Mouse (Mus musculus) left cerebral cortex, postnatal 14 days (tissue): Measurements from ENCODE around the gene Fcna. TPM values are rescaled to one million over a fixed set of nuclear protein-coding genes. Genes with fewer than 3 reads are reported as not detected.

Experiments used
- DNase-seq, 2 experiments: peaks; one replicate each; pipeline ENCODE4 v3.0.0; 2021 to 2022; ENCODE audit warnings: low spot score in 2 of 2, mixed read lengths in 1 of 2
- intact Hi-C: fragments of 180-260 bp; cut with DNase I; formaldehyde crosslinking; loops from one replicate; pipeline ENCODE4 v1.15.1; 2025
- long read RNA-seq, 2 experiments: library from polyadenylated mRNA; stranded (forward); transcript quantifications; one replicate each; pipeline ENCODE4 v2.0.0; 2021
- total RNA-seq, 2 experiments: library from RNA; stranded (reverse); gene quantifications; 2 replicates each; pipeline ENCODE4 v1.2.3; 2021

Fcna gene
- 1 to 10 TPM in 1 of 2 experiments, under 1 TPM in 1; 0.72 to 1.1 TPM for total RNA-seq
- long read RNA-seq, experiment 1, partial matches to known transcripts, result 0 of 2 reads
- long read RNA-seq, experiment 1, other reads (novel, unspliced or antisense), result 1 of 2 reads
- long read RNA-seq, experiment 2, result 0 reads

GRCm38 (mm10) chr2:25627811-25628210 lies at the start of gene Fcna:
TSS of gene Fcna (minus strand) at chr2:25628030.
- intact Hi-C loops, result no loop called here
- no peak for DNase-seq

DNA sequence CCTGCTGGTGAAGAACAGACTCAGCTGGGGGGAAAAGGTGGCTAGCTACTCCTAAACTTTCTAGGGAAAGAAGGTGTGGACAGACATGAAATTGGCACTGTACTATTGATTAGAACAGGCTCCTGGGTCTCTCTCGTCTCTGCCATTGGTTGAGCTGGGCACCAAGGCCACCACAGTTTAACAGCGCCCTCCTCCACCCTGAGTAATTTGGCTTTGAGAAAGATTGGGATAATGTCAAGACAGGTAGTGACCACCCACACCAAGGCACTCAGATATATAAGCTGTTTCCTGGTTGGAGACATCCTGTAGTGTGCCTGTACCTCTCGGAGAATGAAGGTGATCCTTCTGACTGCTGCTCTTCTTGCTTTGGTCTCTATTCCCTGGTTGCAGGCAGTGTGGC lies 48.7 kb upstream of the Fcna start, which contains the start of gene Lcn6:
TSS of gene Lcn6 (plus strand) at position 301 of the 400 bp plus-strand sequence.
- intact Hi-C loops, result no loop called here
- DNase-seq, result no peak

DNA sequence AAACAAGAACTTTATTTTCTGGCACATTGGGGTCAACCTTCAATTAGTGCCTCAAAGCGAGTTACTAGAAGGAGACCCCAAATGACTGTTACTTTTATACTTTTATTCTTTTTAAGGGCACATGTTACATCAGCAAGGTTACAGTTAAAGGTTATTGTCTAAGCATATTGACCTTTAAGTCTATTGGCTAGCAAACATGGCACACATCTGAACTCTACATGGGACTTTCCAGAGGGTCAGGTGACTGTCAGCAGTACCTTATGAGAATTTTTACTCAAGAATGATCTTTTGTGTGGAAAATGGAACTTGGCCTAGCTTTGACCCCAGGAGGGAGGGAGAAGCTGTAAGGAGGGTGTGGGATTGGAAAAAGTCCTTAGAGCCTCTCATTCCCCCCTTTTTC lies 38.7 kb upstream of the Fcna start:
- no peak for DNase-seq
- intact Hi-C loops, result no loop called here

DNA sequence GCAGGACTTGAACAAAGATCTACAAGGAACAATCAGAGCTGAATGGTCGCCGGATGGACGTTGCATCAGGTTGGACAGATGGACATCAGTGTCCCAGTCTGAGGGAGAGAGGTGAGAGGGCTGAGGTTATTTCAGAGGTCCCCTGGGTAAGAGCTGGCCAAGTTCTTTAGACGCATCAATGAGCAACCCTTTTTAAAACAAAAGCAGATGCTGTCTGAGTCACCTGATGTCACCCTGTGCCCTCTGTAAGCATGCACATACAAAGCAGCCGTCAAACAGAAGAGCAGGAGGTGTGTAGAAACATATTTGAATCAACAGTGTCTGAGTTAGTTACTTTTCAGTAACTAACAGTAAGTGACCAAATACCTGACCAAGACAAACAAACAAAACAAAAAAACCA lies 36.3 kb upstream of the Fcna start:
- intact Hi-C loops, result no loop called here
- DNase-seq, result no peak

GRCm38 (mm10) chr2:25663511-25663910 lies 35.7 kb upstream of the Fcna start:
- DNase-seq, result peak; percentile 52 to 62
- intact Hi-C loops, result no loop called here

- no peak for DNase-seq
Measured at GRCm38 (mm10) chr2:25661245-25661970, 33.6 kb upstream of the Fcna start.

DNA sequence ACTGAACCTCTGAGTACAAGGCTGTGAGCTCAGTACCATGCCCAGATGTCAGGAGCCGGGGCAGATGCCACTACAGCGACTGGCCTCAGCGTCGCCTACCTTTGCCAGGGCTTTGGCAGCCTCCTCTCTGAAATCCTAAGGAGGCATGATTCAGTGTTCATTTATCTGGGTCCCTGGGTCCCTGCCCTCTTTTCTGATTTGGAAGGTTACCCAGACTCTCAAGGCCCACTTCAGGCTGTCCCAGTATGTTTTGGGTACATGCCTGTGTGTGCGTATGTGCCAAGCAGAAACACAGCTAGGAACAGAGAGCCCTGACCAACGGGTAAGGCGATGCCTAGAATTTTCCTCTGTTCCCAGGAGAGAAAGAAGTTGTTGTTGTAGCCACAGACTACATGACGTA lies 32.4 kb upstream of the Fcna start:
- DNase-seq, result no peak
- intact Hi-C loops, result no loop called here

More at GRCm38 (mm10) chr2:25661245-25661970, 33.6 kb upstream of the Fcna start:
- intact Hi-C loops, result no loop called here

DNA sequence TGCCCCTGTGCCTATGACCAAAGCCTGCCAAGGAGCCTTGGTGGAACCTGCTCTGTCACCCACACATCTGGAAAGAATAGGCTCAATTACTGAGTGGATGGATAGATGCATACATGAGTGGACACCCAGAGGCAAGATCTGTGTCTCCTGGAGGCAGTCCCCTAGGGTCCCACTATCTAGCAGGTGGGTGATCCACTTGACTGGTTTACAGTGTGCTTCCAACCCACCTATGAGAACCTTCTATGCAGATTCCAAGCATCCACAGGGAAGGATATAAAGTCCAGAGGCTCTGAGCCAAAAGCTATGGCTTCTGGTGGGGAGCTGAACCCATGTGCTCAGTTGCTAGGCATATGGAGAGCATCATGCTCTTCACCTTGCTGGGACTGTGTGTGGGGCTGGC lies 29.8 kb upstream of the Fcna start, which contains the start of gene Lcn5:
TSS of gene Lcn5 (plus strand) at position 301 of the 400 bp plus-strand sequence.
- no peak for DNase-seq
- intact Hi-C loops, result no loop called here

- intact Hi-C loops, result no loop called here
- DNase-seq, result no peak
Measured at GRCm38 (mm10) chr2:25657246-25657645, 29.4 kb upstream of the Fcna start.

DNA sequence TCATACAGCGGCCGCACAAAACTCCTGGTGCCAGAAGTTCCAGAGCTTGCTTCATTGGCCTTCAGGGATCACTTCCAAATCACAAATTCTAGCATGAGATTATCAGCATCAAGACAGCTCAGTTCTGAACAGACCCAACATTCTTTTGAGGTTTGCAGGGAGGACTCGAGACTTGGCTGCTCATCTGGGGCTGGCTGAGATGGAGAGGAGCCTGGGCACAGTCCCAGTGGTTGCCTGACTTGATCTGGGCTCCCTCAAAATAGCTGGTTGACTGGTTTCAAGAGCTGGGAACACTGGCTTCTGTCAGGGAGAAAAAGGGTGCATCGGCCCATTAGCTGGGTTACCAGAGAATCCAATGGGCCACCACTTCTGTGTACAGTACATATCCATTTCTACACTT lies 28.9 kb upstream of the Fcna start:
- DNase-seq, result peak; percentile 12 to 20
- intact Hi-C loops, result no loop called here

GRCm38 (mm10) chr2:25654502-25654901 lies 26.7 kb upstream of the Fcna start:
- intact Hi-C loops, result no loop called here
- no peak for DNase-seq

GRCm38 (mm10) chr2:25652902-25653301 lies 25.1 kb upstream of the Fcna start, which contains the start of gene Lcn8:
TSS of gene Lcn8 (plus strand) at chr2:25653120.
- no peak for DNase-seq
- intact Hi-C loops, result no loop called here

DNA sequence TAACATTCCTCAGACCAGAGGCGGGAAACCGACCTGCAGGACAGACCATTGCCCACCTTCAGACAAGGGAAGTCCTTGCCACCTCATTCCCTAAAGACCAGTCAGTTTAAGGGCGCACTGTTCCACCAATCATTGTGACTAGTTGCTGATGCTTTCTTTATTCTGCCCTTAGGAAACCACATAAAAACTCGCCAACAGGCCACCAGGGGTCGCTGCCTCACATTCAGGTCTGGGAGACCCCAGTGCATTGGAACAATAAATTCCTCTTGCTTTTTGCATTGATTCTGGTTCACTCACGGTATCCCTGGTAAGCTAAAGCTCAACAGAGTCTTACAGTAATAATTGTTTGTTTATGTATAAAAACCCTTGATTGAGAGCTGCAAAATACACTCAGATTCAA lies 12.1 kb upstream of the Fcna start:
- intact Hi-C loops, result no loop called here

GRCm38 (mm10) chr2:25634046-25634445 lies 6.2 kb upstream of the Fcna start:
- intact Hi-C loops, result no loop called here
- no peak for DNase-seq

More for the DNA sequence above, 12.1 kb upstream of the Fcna start:
- DNase-seq, result peak; percentile 40 to 63

DNA sequence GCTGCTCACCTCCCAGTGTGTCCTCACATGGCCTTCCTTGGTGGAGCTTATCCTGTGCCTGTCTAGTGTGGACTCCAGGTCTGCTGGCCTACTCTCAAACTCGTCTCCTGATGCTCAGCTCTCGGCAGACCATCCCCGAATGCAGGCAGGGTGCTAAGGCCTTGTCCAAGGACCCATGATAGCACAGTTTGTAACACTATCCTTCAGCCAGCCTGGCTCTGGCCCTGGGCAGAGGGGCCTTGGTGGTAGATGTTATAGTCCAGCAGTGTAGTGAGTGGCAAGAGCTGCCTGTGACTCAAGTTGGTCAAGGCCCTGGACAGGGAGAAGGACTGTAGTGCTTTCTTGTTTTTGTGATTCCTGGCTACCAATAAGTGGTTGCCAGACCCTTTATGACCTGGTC lies 5.8 kb upstream of the Fcna start:
- intact Hi-C loops, result no loop called here
- no peak for DNase-seq

GRCm38 (mm10) chr2:25628738-25629137 lies 908 bp upstream of the Fcna start:
- intact Hi-C loops, result no loop called here
- no peak for DNase-seq

GRCm38 (mm10) chr2:25625986-25626385 lies 1.8 kb downstream of the Fcna start:
- intact Hi-C loops, result no loop called here
- DNase-seq, result no peak

DNA sequence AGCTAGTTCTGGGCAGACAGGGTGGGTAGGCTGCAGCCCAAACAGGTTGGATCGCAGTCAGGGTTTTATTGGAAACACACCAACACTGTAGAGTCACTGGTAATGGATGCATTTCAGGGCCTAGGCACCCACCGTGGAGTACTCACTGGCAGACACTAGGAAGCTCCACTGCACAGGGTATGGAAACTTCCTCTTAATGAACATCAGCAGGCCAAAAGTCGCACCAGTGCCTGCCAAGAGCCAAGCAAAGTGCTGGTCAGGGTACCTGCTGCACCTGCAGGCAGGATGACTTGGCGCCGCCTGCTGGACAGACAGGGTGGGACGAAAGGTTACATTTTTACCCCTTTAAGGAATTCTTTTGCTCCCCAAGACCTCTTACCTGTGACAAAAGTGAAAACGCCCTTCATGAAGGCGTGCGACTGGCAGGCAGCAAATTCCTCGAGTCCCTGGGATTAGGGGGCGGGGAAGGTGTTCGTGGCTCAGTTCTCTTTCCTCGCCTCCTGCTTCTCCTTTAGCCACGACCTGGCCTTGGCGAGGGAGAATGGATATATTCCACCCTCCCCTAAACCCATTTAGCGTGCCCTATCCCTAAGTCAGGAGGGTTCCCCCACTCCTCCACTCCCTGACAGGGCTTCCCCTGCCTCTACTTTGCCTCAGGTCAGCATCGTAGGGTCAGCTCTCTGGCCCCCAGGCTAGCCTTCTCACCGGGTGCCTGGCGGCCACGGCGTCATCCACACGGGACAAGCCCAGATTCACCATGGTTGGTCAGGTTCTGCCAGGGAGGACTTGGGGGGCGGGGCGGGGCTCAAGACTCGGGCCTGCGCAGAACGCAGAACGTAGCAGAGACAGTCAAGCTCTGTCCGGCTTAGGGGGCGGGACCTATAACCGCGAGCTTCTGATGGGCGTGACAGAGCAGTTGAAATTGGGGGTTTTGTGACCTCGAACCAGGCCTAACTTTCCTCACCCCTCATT lies 6.3 kb downstream of the Fcna start, which contains the start of gene Tmem141:
TSS of gene Tmem141 (minus strand) at position 777 of the 972 bp plus-strand sequence.
- DNase-seq, result peak; percentile 85 to 89
- intact Hi-C loops, result no loop called here

GRCm38 (mm10) chr2:25620852-25621228 lies 7.0 kb downstream of the Fcna start:
- DNase-seq, result no peak
- intact Hi-C loops, result no loop called here

- no peak for DNase-seq
- intact Hi-C loops, result no loop called here
Measured at GRCm38 (mm10) chr2:25620386-25620785, 7.4 kb downstream of the Fcna start.
